9 mouse cellular contexts compared by ENCODE assay signal in genomic region chr3:18989577-18990240, GRCm38 (mm10).
DNase-seq lines count a peak whose midpoint lies in the region; ATAC-seq lines count a peak whose summit lies in the region.
"Had no signal": no experiment of that assay in that cellular context is flagged by ENCODE, and none has a peak within 500 bp of the region (broad histone marks: within the 10 kb centered on the region; RNA-seq: fewer than 3 reads in every experiment).

No protein-coding gene starts in this region.

- no peak overlapping the region for H3K27ac ChIP-seq in lung, embryonic 16.5 days (ENCODE audit: low read length)
- H3K27ac ChIP-seq in heart, embryonic 14.5 days (replicated peaks in 1 of 2; ENCODE audit: control insufficient read depth in 1 of 2, insufficient read depth in 1 of 2, low read depth in 2 of 2, low read length in 2 of 2) = no peak overlapping the region
- H3K27ac ChIP-seq: liver, embryonic 14.5 days; stomach, embryonic 15.5 days had no signal

- DNase-seq in lung, postnatal 25 days (ENCODE audit: low spot score) = no peak
- peak; percentile 88 to 89 for DNase-seq in cerebellum, postnatal 36 days
- peak; percentile 28 for DNase-seq in lung, postnatal 14 days
- no peak for DNase-seq in T-cell, adult 2 months (ENCODE audit: low spot score)

- H3K9me3 ChIP-seq in lung, embryonic 16.5 days (ENCODE audit: control insufficient read depth, low read length) = no peaks in the 10 kb centered on the region
- no peaks in the 10 kb centered on the region for H3K9me3 ChIP-seq in heart, embryonic 14.5 days (ENCODE audit: control insufficient read depth, low read length)
- H3K9me3 ChIP-seq: stomach, embryonic 15.5 days had no signal

- ATAC-seq in lung, embryonic 16.5 days (ENCODE audit: low read depth) = no peak
- ATAC-seq in heart, embryonic 14.5 days (ENCODE audit: insufficient number of reproducible peaks, insufficient read depth, low FRiP score, low read depth) = no peak
- ATAC-seq in erythroblast, adult 5-6 weeks (replicated peaks; ENCODE audit: low FRiP score, poor library complexity, severe bottlenecking) = no peak

- no peak overlapping the region for H3K9ac ChIP-seq in lung, embryonic 16.5 days (ENCODE audit: low read length)
- H3K9ac ChIP-seq in heart, embryonic 14.5 days (ENCODE audit: low read length) = no peak overlapping the region
- H3K9ac ChIP-seq: liver, embryonic 14.5 days; stomach, embryonic 15.5 days had no signal

- no peaks in the 10 kb centered on the region for H3K36me3 ChIP-seq in lung, embryonic 16.5 days (ENCODE audit: control insufficient read depth, insufficient read depth, low read length)
- H3K36me3 ChIP-seq in heart, embryonic 14.5 days (ENCODE audit: control insufficient read depth, insufficient read depth, low read length) = no peaks in the 10 kb centered on the region
- H3K36me3 ChIP-seq: stomach, embryonic 15.5 days had no signal

- 45% methylated on average over 13 of the region's 13 CpGs for WGBS in lung, embryonic 16.5 days
- 49% methylated on average over 13 of the region's 13 CpGs for WGBS in heart, embryonic 14.5 days

- no peak overlapping the region for H3K4me3 ChIP-seq in lung, embryonic 16.5 days (ENCODE audit: low read length)
- no peak overlapping the region for H3K4me3 ChIP-seq in heart, embryonic 14.5 days (ENCODE audit: control insufficient read depth in 1 of 2, insufficient read depth in 1 of 2, low read depth in 1 of 2, low read length in 2 of 2)
- H3K4me3 ChIP-seq: stomach, embryonic 15.5 days had no signal

- peak overlapping the region; percentile 22; the same call in 1 of the 2 replicates for H3K4me2 ChIP-seq in lung, embryonic 16.5 days (ENCODE audit: low read depth, low read length)
- H3K4me2 ChIP-seq in heart, embryonic 14.5 days (ENCODE audit: low read length) = peak overlapping the region; percentile 12; the same call in 1 of the 2 replicates
- H3K4me2 ChIP-seq: stomach, embryonic 15.5 days had no signal

- no peaks in the 10 kb centered on the region for H3K4me1 ChIP-seq in lung, embryonic 16.5 days (replicated peaks; ENCODE audit: control insufficient read depth, insufficient read depth, low read length)
- no peaks in the 10 kb centered on the region for H3K4me1 ChIP-seq in heart, embryonic 14.5 days (ENCODE audit: control insufficient read depth in 2 of 2, insufficient read depth in 2 of 2, low read length in 2 of 2)
- H3K4me1 ChIP-seq: stomach, embryonic 15.5 days had no signal

- no peaks in the 10 kb centered on the region for H3K27me3 ChIP-seq in lung, embryonic 16.5 days (ENCODE audit: control insufficient read depth, insufficient read depth, low read depth, low read length)
- H3K27me3 ChIP-seq in heart, embryonic 14.5 days (ENCODE audit: control insufficient read depth, insufficient read depth, low read length) = no peaks in the 10 kb centered on the region
- H3K27me3 ChIP-seq: stomach, embryonic 15.5 days had no signal

Comparison
In these comparisons a context has a peak if more than half of its experiments do, and no peak if none do; other contexts are left out.
1. DNase-seq: peak in cerebellum, postnatal 36 days (2 of 2) and lung, postnatal 14 days (single experiment); none in lung, postnatal 25 days (single experiment) and T-cell, adult 2 months (single experiment).